Mouse (Mus musculus) embryonic facial prominence, embryonic 10.5 days (tissue): Measurements from ENCODE around the gene Itm2a. TPM values are rescaled to one million over a fixed set of nuclear protein-coding genes. Genes with fewer than 3 reads are reported as not detected.
A peak's percentile ranks its signal among the peaks of the same experiment; 100 is the strongest.

Experiments
- DNase-seq: peaks from one replicate; pipeline ENCODE4 v3.0.0-alpha.2; 2017; ENCODE audit warnings: low spot score
- H3K27ac ChIP-seq: fragments of 300-500 bp; sonication (generic); replicated peaks from 2 replicates; pipeline ENCODE4 v1.5.1; 2016; ENCODE audit warnings: mild to moderate bottlenecking
- H3K27me3 ChIP-seq: fragments of 300-500 bp; sonication (generic); replicated peaks from 2 replicates; pipeline ENCODE4 v1.6.1; 2016; ENCODE audit warnings: low read depth, mild to moderate bottlenecking; ENCODE audit not compliant: poor library complexity, severe bottlenecking
- H3K36me3 ChIP-seq: fragments of 300-500 bp; sonication (generic); replicated peaks from 2 replicates; pipeline ENCODE4 v1.6.1; 2016; ENCODE audit warnings: mild to moderate bottlenecking, moderate library complexity
- H3K4me1 ChIP-seq: fragments of 300-500 bp; sonication (generic); 2 replicates; pipeline ENCODE4 v1.6.1; 2016
- H3K4me3 ChIP-seq: fragments of 300-500 bp; sonication (generic); 2 replicates; pipeline ENCODE4 v1.5.1; 2016; ENCODE audit warnings: mild to moderate bottlenecking, moderate library complexity
- H3K9me3 ChIP-seq: fragments of 300-500 bp; sonication (generic); 2 replicates; pipeline ENCODE4 v1.6.1; 2016; ENCODE audit warnings: mild to moderate bottlenecking
- WGBS: fragments of 180-500 bp; shearing (Covaris S2); methylation state at CpG from one replicate; pipeline ENCODE4 v1.1.7; 2016; 5-methylcytosine and 5-hydroxymethylcytosine counted together
- polyA plus RNA-seq: library from polyadenylated mRNA; unstranded; fragments of >200 nt; fragmentation: Nextera tagmentation; extraction: Ambion mirVana; gene quantifications from 2 replicates; pipeline ENCODE4 v1.2.1, GENCODE M21; 2016

Gene Itm2a
- 131 and 176 TPM in 2 replicates for polyA plus RNA-seq

GRCm38 (mm10) chrX:107402915-107403912 is at the start of gene Itm2a:
Gene Itm2a (minus strand): TSS chrX:107403376.
- WGBS: 15% methylated on average over 30 of the region's 30 CpGs
- peak within 1 kb of the TSS; percentile 79 for H3K27ac ChIP-seq

GRCm38 (mm10) chrX:107435887-107436286 is 32.7 kb upstream of the Itm2a start:
- no peak overlapping the region for H3K4me3 ChIP-seq
- no peak overlapping the region for H3K27ac ChIP-seq
- H3K9me3 ChIP-seq: no peaks in the 10 kb centered on the region
- no peaks in the 10 kb centered on the region for H3K4me1 ChIP-seq
- no peaks in the 10 kb centered on the region for H3K36me3 ChIP-seq
- DNase-seq: no peak
- 2% methylated on average over 2 of the region's 2 CpGs for WGBS
- no peaks in the 10 kb centered on the region for H3K27me3 ChIP-seq

More at GRCm38 (mm10) chrX:107402915-107403912, at the start of gene Itm2a:
- no peaks in the 10 kb centered on the region for H3K9me3 ChIP-seq
- peaks cover 18% of the 10 kb centered on the region for H3K27me3 ChIP-seq
- H3K36me3 ChIP-seq: no peaks in the 10 kb centered on the region
- DNase-seq: peak; percentile 81
- peaks cover 11% of the 10 kb centered on the region for H3K4me1 ChIP-seq
- peak within 1 kb of the TSS; percentile 64 for H3K4me3 ChIP-seq

- Histone ChIP-seq H3K27me3 (no peaks in the 10 kb centered on the region), H3K9me3 (no peaks in the 10 kb centered on the region), H3K36me3 (no peaks in the 10 kb centered on the region), H3K4me3 (no peak overlapping the region), H3K27ac (no peak overlapping the region), H3K4me1 (no peaks in the 10 kb centered on the region)
- no peak for DNase-seq
- 90% methylated on average over 2 of the region's 2 CpGs for WGBS
Measured at GRCm38 (mm10) chrX:107421304-107421703, 18.1 kb upstream of the Itm2a start.

- 41% methylated on average over 3 of the region's 3 CpGs for WGBS
- DNase-seq: no peak
- peaks cover 6% of the 10 kb centered on the region; the same call in 1 of the 2 replicates for H3K27me3 ChIP-seq
Measured at GRCm38 (mm10) chrX:107417345-107417744, 14.2 kb upstream of the Itm2a start.

GRCm38 (mm10) chrX:107415999-107416398 is 12.8 kb upstream of the Itm2a start:
- Histone ChIP-seq H3K36me3 (no peaks in the 10 kb centered on the region), H3K4me3 (no peak overlapping the region), H3K4me1 (no peaks in the 10 kb centered on the region), H3K27me3 (peaks cover 8% of the 10 kb centered on the region; the same call in 1 of the 2 replicates), H3K27ac (no peak overlapping the region), H3K9me3 (no peaks in the 10 kb centered on the region)
- no peak for DNase-seq
- WGBS: 84% methylated on average over 1 of the region's 1 CpGs

More at GRCm38 (mm10) chrX:107417345-107417744, 14.2 kb upstream of the Itm2a start:
- Histone ChIP-seq H3K4me1 (no peaks in the 10 kb centered on the region), H3K9me3 (no peaks in the 10 kb centered on the region), H3K4me3 (no peak overlapping the region), H3K27ac (no peak overlapping the region), H3K36me3 (no peaks in the 10 kb centered on the region)

GRCm38 (mm10) chrX:107402481-107402880 is 695 bp downstream of the Itm2a start:
- H3K4me1 ChIP-seq: peaks cover 11% of the 10 kb centered on the region
- H3K27me3 ChIP-seq: peaks cover 16% of the 10 kb centered on the region
- H3K36me3 ChIP-seq: no peaks in the 10 kb centered on the region
- H3K4me3 ChIP-seq: peak overlapping the region; percentile 64
- peak; percentile 31 for DNase-seq
- H3K9me3 ChIP-seq: no peaks in the 10 kb centered on the region
- 24% methylated on average over 18 of the region's 18 CpGs for WGBS
- peak overlapping the region; percentile 79 for H3K27ac ChIP-seq

GRCm38 (mm10) chrX:107399087-107399486 is 4.1 kb downstream of the Itm2a start:
- H3K27me3 ChIP-seq: peaks cover 16% of the 10 kb centered on the region

GRCm38 (mm10) chrX:107393256-107393655 is 9.9 kb downstream of the Itm2a start:
- DNase-seq: no peak
- Histone ChIP-seq H3K27ac (no peak overlapping the region), H3K36me3 (no peaks in the 10 kb centered on the region; the same call in 1 of the 2 replicates), H3K9me3 (no peaks in the 10 kb centered on the region), H3K4me1 (no peaks in the 10 kb centered on the region), H3K27me3 (0 out of 2 replicates have a peak, but pooled peaks cover 4% of the 10 kb centered on the region), H3K4me3 (no peak overlapping the region)
- 55% methylated on average over 3 of the region's 3 CpGs for WGBS

More at GRCm38 (mm10) chrX:107399087-107399486, 4.1 kb downstream of the Itm2a start:
- no peak for DNase-seq
- WGBS: 90% methylated on average over 8 of the region's 8 CpGs
- no peaks in the 10 kb centered on the region for H3K9me3 ChIP-seq
- no peak overlapping the region for H3K4me3 ChIP-seq
- H3K4me1 ChIP-seq: peaks cover 8% of the 10 kb centered on the region
- no peaks in the 10 kb centered on the region; the same call in 1 of the 2 replicates for H3K36me3 ChIP-seq
- no peak overlapping the region for H3K27ac ChIP-seq

- no peaks in the 10 kb centered on the region for H3K36me3 ChIP-seq
Measured at GRCm38 (mm10) chrX:107375329-107375728, 27.8 kb downstream of the Itm2a start.

More at GRCm38 (mm10) chrX:107375329-107375728, 27.8 kb downstream of the Itm2a start:
- DNase-seq: no peak
- Histone ChIP-seq H3K9me3 (no peaks in the 10 kb centered on the region), H3K4me1 (no peaks in the 10 kb centered on the region), H3K27me3 (no peaks in the 10 kb centered on the region), H3K4me3 (no peak overlapping the region), H3K27ac (no peak overlapping the region)
- WGBS: 82% methylated on average over 1 of the region's 1 CpGs

Other genes with a start within 250 kb of the Itm2a start
- gene Gpr174, start 147.5 kb downstream of the Itm2a start, polyA plus RNA-seq: not detected in 2 replicates